Mouse (Mus musculus) layer of hippocampus, adult 18-20 months (tissue): Measurements from ENCODE around the gene Acy3. TPM values are rescaled to one million over a fixed set of nuclear protein-coding genes. Genes with fewer than 3 reads are reported as not detected.
A peak's percentile ranks its signal among the peaks of the same experiment; 100 is the strongest.
"Not testable (repeated sequence)": the region's sequence is repeated elsewhere in the genome, so short reads cannot be mapped to it uniquely, and the experiment has no call there.

Experiments
- DNase-seq, 2 experiments: peaks; one replicate each; pipeline ENCODE4 v3.0.0; 2022; ENCODE audit warnings: low spot score in 2 of 2
- total RNA-seq, 2 experiments: library from RNA; stranded (reverse); gene quantifications; 2 replicates each; pipeline ENCODE4 v1.2.3; 2021

Gene Acy3
- total RNA-seq, 2 experiments from 2014 or later: 2.1 to 2.6 TPM

DNA sequence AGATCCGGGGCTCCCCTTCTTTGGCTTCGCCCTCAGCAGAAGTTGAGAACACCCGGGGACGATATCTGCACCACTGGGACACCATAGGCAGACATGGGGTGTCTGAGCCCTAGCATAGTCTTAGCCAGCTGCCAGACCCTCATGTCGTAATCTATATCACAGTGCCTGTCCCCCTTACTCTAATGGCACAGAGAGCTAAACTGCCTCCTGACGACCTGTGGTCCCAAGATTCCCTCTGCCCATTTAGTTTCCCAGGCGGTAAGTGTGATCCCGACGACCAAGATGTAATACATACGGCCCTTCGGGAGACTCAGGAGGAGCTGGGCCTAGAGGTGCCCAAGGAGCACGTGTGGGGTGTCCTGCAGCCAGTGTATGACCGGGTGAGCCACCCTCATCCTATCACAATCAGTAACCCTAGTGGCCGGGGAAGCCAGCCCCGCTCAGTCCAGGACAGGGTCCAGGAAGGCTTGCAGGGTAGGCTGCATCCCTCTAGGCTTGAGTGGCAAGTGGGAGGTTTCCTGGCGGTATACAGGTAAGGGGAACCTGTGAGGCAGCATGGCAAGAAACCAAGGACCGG lies 14.7 kb downstream of the Acy3 start:
- no peak for DNase-seq

DNA sequence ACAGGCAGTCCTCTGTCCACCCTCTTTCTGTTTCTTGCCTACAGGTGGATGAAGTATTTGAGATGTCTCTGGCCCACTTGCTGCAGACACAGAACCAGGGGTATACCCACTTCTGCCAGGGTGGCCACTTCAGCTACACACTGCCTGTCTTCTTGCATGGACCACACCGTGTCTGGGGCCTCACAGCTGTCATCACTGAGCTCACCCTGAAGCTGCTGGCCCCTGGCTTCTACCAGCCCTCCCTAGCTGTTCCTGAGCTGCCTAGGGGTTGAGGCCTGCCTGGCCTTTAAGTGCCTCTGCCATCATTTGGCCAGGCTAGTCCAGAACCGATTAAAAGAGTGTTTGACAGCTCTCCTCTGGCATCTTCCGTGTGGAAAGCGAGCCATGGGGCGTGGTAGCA lies 15.4 kb downstream of the Acy3 start:
- DNase-seq: no peak

DNA sequence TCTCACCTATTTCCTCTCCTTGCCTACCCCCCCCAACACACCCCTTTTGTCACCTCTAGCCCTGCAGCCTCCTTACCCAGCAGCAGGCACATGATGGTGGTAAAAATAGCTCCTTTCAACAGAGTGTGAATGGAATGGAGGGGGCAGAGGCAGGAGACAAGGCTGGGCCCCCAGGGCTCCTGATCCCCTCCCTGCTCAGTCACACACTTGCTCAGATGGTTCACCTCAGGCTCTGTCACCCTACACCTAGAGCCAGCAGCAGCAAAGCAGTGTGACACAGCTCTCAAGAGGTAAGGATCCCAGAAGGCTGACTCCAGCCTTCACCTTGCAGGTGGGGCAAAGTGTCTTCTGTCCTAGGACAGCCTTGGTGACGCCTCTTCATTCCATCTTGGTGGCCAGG lies 16.7 kb downstream of the Acy3 start, which contains the start of gene Doc2g:
Gene Doc2g (plus strand): TSS at position 202 of the 400 bp plus-strand sequence.
- DNase-seq: no peak

DNA sequence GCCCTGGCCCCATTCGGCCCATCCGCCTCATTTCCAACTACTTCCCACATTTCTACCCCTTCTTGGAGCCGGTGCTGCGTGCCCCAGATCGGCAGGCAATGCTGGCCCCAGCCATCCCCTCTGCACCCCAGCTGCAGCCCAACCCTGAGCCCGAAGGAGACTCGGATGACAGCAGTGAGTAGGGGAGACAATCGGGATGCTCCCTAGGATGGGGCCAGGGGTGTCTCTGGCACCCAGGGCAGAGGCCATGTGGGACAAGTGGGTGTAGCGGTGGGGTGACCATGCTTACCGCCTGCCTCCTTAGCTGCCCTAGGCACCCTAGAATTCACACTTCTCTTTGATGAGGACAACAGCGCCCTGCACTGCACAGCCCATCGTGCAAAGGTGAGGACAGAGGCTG lies 17.3 kb downstream of the Acy3 start:
- no peak for DNase-seq

DNA sequence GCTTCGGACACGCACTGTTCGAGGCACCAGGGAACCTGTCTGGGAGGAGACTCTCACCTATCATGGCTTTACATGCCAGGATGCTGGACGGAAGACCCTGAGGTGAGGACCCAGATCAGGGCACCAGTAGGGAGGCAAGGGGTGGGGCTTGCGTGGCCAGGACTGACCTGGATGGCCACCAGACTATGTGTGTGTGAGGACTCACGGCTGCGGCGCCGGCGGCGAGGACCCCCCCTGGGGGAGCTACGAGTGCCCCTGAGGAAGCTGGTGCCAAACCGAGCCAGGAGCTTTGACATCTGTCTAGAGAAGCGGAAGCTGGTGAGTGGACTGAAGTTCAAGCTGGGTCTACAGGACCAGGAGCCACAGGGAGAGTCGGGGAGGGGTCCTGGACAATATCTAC lies 18.0 kb downstream of the Acy3 start:
- no peak for DNase-seq

DNA sequence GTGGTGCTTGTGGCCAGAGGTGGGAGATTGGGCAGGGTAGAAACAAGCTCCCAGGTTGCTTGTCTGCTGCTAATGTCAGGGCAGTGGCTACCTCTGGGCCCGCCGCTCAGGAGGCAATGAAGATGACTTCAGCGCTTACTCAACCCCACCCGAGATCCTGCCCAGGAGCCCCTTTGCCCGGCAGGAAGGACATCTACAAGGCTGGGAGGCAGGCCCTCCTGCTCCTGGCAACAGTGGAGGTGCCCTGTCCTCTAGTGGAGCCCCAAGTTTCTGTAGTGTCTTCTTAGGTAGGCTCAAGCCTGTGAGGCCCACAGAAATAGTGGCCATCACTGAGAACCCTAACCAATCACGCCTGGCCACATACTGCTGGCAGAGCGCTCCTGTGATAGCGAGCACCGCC lies 18.7 kb downstream of the Acy3 start:
- no peak for DNase-seq

DNA sequence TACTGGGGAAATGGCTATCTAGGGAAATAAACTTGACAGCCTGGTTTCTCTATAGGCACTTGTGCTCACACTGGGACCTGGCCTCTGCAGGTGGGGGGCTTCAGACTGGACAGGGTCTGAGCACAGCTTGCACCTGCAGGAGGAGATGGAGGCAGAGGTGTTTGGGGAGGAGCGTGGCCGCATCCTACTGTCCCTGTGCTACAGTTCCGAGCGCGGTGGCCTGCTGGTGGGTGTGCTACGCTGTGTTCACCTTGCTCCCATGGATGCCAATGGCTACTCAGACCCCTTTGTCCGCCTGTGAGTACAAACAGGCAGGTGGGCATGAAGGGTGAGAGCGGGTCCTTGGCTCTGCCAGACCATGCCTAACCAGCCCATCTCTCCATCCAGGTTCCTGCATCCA lies 19.6 kb downstream of the Acy3 start:
- DNase-seq: no peak

DNA sequence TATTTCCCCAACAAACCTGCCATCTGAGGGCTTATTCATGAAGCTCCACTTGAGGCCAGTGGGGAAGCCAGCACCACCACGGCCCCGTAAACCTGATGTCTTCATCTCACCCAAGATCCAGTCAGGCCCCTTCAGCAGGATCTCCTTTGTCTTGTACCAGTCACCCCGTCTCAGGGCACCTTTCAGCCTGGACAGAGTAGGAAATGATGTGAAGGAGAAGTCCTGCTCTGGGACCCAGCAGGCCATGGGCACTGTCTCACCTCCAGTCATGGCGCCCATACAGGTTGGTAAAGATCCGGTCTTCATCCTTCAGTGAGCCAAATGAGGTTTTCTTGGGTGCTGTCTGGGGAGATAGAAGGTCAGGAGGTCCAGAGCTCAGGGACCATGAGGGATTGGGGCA lies 24.7 kb downstream of the Acy3 start:
- DNase-seq: no peak

DNA sequence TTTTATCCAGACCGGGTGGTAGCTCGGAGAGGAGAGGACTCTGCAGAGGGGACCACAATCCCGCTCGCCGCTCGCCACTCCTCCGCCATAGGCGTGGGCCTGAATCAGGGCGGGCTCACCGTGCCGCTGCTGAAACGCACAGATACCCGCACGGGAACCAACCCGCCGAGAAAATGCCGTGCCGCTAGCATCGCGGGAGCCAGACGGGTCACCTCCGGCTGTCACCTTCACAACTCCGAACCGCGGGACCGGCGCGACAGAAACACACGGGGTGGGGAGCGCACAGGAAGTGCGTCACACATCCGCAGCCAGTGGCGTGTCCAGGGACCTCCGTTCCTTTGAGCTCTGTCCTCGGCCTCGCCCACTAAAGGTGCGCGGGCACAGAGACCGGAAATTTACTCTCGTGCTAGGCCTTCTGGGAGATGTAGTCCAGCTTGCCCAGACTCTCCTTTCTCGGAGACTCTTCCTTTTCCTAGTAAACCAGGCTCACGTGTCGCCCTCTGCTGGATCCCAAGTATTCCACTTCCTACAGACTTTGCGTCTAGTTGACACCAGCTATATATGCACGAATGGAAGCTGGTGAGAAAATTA lies 26.2 kb downstream of the Acy3 start, which contains the start of gene Ndufv1:
Gene Ndufv1 (minus strand): TSS at position 375 of the 591 bp plus-strand sequence.
- DNase-seq: peak; percentile 99

DNA sequence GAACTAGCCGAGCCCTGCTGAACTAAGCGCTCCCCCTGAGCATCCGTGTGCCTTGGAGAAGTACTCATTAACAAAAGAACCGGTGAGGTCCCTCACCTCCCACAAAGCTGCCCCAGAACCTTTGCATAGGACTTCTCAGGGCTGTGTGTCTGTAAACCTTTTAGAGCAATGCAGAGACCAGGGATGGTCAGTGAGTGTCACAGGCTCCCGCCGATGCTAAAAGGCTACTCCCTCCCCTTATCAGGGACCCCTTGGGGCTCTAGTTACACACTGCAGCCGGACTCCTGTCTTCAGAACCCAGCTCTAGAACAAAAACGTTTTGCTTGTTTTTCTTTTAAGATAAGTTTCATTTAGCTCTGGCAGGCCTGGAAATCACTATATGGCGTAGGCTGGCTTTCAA lies 26.7 kb downstream of the Acy3 start:
- no peak for DNase-seq

DNA sequence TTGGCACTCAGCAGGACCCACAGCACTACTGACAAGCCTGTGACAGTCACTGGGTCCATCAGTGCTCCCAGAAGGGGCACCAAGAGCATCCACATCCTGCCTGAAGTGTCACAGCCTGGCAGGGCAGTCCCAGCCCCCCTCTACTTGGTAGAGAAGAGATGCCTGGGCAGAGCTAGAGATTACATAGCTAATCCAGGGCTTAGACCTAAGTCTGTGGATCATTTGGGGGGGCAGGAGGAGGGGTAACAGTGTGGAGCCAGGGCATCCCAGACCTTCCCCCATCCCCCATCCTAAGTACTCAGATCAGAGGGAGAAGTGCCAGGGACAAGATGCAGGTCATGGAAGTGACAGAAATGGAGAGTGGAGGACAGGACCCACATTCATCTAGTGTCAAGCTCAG lies 28.4 kb downstream of the Acy3 start:
- DNase-seq: no peak

DNA sequence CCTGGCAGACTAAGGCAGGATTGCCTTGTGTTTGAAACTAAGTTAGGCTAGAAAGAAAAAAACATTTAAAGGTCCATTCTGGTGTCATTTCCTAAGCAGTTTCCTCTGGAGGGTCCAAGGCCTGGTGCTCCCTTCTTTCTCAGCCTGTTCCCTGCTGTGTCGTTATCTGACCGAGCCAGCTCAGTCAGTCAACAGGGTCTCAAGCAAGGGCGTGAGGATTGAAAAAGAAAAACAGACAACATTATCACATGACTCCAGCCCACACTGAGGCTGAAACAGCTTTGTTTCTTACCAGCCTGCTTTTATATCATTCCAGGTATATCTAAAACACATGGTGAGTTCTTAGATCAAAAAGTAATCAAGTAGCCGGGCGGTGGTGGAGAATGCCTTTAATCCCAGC lies 29.3 kb downstream of the Acy3 start:
- no peak for DNase-seq

DNA sequence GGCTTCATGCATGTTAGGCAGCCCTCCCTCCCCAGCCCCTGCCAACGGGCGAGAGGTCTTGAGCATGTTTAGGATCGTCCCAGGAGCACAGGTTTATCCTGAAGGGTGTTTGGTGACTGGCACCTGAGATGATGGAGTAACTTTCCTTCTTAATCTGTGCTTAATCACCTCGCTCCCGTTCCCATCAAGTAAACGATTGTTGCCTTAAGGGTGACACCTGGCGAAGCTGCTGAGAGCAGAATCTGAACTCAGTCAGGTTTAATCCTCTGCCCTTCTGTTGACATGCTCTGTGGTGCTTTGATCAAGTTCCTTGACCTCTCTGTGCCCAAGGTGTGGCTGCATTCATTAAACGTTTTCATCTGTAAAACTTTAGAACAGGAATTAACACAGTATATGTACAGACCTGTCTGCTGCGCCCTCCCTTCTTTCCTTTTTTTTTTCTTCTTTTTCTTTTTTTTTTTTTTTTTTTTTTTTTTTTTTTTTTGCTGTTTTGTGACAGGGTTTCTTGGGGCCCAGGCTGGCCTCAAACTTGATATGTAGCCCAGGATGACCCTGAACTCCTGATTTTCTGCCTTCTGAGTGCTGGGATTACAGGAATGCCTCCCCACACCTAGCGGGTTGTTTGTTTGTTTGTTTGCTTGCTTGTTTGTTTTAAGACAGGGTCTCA lies 31.7 kb downstream of the Acy3 start:
- no peak for DNase-seq

DNA sequence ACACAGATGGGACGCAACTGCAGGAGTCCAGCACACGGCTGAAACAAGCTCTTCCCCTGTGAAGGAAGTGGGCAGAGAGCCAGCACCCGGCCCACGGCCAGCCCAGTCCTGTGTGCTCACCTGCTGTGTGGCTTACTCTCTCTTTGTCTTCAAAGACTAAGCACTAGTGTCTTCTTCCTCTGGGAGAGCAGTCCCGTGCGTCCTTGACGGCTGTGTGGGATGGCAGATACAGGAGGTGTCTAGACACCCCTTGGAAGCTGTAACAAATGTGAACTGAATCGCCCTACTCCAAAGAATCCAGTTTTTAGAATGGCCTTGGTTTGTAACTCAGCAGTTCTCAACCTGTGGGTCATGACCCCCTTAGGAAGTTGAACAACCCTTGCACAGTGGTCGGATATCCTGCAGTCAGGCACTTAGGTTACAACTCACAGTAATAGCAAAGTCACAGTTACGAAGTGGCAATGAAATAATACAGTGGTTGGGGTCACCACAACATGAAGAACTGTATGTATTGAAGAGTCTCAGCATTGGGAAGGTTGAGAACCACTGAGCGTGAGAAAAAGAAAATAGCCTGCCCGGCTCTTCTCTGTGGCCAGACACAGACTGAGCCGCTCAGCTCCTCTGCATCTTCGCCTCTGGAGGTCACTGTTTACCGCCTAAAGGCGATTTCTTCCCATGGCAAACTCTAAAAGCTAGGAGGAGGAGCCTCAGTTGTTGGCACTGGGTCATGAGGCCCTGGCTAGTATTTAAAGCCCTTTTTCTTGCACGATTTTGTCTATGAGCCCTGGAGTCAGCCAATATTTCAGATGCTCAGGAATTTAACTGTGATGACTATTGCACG lies 32.6 kb downstream of the Acy3 start:
- DNase-seq: peak; percentile 65 to 89

DNA sequence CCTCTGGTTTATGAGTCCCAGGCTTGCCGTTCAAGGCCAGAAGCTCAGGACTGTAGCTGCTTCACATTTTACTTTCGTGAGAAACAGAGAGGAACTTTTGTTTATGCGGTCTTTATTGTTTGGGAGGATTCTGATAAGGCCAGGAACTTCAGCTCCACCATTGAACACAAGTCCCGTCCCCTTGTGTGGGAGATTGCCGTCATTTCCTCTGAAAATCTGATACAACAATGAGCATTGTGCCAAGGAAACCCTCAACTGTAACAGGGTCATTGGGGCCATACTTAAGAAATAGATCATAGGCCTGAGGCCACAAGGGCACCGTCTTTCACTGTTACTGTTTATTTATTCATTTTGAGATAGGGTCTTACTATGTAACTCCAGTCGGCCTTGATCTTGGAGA lies 36.8 kb downstream of the Acy3 start:
- no peak for DNase-seq

DNA sequence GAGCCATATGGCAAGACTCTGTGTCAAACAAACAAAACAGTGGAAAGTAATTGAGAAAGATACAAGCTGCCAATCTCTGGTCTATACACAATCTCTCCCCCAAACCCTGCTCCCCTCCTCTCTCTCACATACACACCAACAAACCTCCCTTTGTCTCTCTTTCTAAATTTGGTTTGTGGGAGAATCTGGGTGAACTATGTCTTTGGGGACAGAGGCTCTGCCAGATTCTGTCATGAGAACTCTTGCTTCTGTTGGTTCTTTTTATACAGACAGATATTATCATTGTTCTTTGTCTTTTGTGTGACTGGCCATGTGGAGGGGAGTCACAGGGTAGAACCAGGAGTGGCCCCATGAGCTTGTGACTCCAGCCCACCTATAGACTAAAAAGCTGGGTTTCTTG lies 41.2 kb downstream of the Acy3 start:
- DNase-seq: no peak

DNA sequence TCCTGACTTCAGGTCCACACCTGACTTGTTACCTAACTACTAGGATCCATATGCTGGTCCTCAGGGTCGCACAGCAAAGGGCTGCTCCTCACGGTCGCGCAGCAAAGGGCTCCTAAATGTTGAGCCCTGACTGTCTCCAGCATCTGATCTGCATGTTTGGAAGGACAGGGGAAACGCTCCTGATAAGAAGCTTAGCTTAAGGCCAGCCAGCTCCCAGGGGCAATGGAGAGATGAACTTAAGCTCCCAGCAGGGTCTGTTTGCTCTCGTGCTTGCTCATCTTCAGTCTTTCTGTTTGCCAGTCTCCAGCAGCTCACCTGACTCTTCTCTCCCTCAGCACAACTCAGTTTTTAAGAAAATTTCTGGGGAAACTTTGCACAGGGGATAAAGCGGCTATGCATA lies 46.3 kb downstream of the Acy3 start:
- DNase-seq: no peak

DNA sequence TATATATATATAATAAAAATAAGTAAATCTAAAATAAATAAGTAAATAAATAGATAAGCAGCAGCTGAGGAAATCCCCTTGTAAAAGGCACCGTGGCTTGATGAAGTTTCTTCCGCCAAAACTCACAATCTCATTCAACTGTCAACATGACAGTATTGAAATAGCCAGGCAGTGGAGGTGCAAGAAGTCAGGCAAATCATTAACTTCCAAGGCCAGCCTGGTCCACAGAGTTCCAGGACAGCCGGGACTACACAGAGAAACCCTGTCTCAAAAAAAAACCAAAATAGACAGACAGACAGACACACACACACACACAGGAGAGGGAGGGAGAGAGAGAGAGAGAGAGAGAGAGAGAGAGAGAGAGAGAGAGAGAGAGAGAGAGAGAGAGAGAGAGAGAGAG lies 46.9 kb downstream of the Acy3 start:
- no peak for DNase-seq

DNA sequence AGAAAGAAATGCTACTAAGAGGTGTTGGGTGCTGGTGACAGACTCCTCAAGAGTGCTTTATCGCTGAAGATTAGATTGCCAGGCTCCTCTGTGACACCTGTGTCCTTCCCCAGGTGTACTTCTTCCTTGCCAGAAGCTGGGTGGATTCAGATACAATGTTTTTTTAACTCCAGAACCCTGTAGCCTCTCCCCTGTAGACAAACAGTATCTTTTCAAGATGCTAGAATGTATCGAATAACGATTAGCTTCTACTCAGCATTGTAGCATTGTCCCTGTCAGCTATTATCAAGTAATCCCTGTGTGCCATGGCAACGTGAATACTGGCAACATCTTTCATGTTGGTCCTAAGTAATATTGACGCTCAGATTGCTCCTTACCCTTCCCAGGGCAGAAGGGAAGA lies 47.4 kb downstream of the Acy3 start:
- no peak for DNase-seq

DNA sequence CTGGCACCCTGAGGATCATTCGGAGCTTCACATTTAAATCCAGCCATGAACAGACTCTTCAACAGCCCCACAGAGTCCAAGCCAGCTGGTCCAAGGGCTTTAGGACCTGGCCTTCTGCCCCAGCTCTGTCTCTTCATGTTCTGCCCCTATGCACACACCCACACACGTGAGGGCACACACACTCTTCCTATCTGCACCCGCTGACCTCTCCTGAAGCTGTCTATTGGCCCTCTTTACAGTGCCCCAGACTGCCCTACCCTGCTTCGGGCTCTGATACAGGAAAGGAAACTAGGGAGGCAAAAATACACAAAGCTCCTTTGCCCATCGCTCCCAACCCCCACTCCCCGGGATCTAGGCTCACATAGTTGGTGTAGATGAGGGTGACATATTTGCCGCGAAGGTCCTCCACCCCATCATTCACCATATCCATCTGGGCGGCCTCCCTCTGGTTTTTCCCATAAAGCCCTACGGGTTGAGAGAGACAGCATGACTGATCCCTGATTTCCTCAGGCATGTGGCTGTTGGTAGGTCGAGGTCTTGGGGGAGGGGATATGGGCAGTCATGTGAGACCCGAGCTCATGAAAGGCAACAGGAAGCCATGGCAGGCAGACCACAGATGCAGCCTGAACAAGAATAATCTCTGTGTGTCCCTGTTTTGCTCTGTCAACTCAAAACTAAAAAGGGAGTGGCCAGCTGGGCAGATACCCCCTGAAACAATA lies 50.1 kb downstream of the Acy3 start:
- no peak for DNase-seq

DNA sequence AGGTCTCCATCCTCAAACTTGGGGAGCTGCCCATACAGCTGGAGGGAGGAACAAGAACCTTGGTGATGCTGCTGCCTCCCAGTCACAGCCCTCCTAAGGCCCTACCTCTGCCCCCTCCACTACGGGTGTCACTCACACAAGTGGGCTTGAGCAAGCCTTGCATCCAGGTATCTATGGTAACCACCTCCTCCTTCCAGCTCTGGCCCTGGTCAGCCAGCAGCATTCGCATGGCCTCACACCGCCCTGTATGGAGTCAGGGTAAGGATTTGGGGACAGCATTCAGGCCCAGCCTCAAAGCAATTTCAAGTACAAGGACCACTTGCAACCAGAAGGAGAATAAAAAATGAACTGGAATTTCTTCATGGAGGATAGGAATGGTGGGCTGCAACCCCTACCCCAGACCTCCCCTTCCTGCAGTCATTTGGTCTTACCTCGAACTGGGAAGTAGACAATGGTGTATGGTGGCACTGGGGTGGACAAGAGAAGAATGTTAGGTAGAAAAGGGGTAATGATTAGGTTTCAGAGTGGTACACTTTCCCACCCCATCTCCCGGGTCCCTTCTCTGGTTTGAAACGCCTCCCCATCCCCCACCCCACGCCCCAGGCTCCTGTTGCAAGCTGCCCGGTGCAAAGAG lies 50.9 kb downstream of the Acy3 start:
- not testable (repeated sequence) for DNase-seq
